Mouse (Mus musculus) embryonic fibroblast, embryonic 13.5 days (primary cell): Measurements from ENCODE around the gene Traf2. TPM values are rescaled to one million over a fixed set of nuclear protein-coding genes. Genes with fewer than 3 reads are reported as not detected.

Source experiments
- H3K27ac ChIP-seq: 2 replicates; pipeline ENCODE4 v1.5.1; 2012; ENCODE audit warnings: low read length, control low read depth, inconsistent platforms; ENCODE audit not compliant: insufficient read depth
- H3K4me1 ChIP-seq: 2 replicates; pipeline ENCODE4 v1.6.1; 2011; ENCODE audit warnings: low read length; ENCODE audit not compliant: control insufficient read depth, insufficient read depth
- H3K4me3 ChIP-seq: 2 replicates; pipeline ENCODE4 v1.5.1; 2011; ENCODE audit warnings: mild to moderate bottlenecking, control low read depth, low read length; ENCODE audit not compliant: insufficient read depth
- CTCF ChIP-seq: IDR thresholded peaks from 2 replicates; pipeline ENCODE4 v1.5.1; 2011; ENCODE audit warnings: mild to moderate bottlenecking, control low read depth, low read length, moderate library complexity, borderline replicate concordance; ENCODE audit not compliant: insufficient read depth
- POLR2A ChIP-seq: IDR thresholded peaks from 2 replicates; pipeline ENCODE4 v1.6.1; 2011; ENCODE audit warnings: low read depth, mild to moderate bottlenecking, control low read depth, low read length, moderate library complexity
- polyA plus RNA-seq: library from polyadenylated mRNA; stranded (reverse); fragments of >200 nt; gene quantifications from 2 replicates; pipeline ENCODE4 v1.2.4, GENCODE M21; 2011; ENCODE audit warnings: low read depth; ENCODE audit not compliant: missing spikeins, insufficient read length

Gene Traf2
- polyA plus RNA-seq, 1 experiment = 13.1 TPM

GRCm38 (mm10) chr2:25581901-25582301 is 35.2 kb upstream of the Traf2 start:
- no peaks in the 10 kb centered on the region for H3K4me1 ChIP-seq
- H3K27ac ChIP-seq = no peak overlapping the region
- no peak overlapping the region for H3K4me3 ChIP-seq
- TF ChIP-seq CTCF (no peak), POLR2A (no peak)

- Histone ChIP-seq H3K27ac (no peak within 1 kb of the TSS), H3K4me3 (no peak within 1 kb of the TSS), H3K4me1 (no peaks in the 10 kb centered on the region)
- TF ChIP-seq POLR2A (no peak), CTCF (peak; percentile 54; the same call in 1 of the 2 replicates)
Measured at GRCm38 (mm10) chr2:25581294-25581864, 34.6 kb upstream of the Traf2 start, which contains the start of gene Ajm1. Gene Ajm1 (minus strand): TSS chr2:25581757.

- H3K4me3 ChIP-seq = no peak overlapping the region
- TF ChIP-seq POLR2A (no peak), CTCF (no peak)
Measured at GRCm38 (mm10) chr2:25580621-25581101, 33.9 kb upstream of the Traf2 start.

GRCm38 (mm10) chr2:25579737-25580460 is 33.2 kb upstream of the Traf2 start:
- no peak for TF ChIP-seq POLR2A
- TF ChIP-seq CTCF = peak; percentile 59; the same call in 1 of the 2 replicates
- Histone ChIP-seq H3K4me3 (no peak overlapping the region), H3K27ac (no peak overlapping the region), H3K4me1 (peaks cover 6% of the 10 kb centered on the region; the same call in 1 of the 2 replicates)

More at GRCm38 (mm10) chr2:25580621-25581101, 33.9 kb upstream of the Traf2 start:
- H3K27ac ChIP-seq = no peak overlapping the region
- peaks cover 3% of the 10 kb centered on the region; the same call in 1 of the 2 replicates for H3K4me1 ChIP-seq

GRCm38 (mm10) chr2:25578796-25579736 is 32.3 kb upstream of the Traf2 start:
- H3K27ac ChIP-seq = no peak overlapping the region
- H3K4me1 ChIP-seq = peaks cover 6% of the 10 kb centered on the region; the same call in 1 of the 2 replicates
- TF ChIP-seq POLR2A (no peak), CTCF (no peak)
- H3K4me3 ChIP-seq = no peak overlapping the region

- Histone ChIP-seq H3K4me3 (no peak overlapping the region), H3K27ac (no peak overlapping the region), H3K4me1 (peaks cover 6% of the 10 kb centered on the region; the same call in 1 of the 2 replicates)
- TF ChIP-seq POLR2A (no peak), CTCF (0 out of 2 replicates have a peak, but pooled peaks have one; percentile 10)
Measured at GRCm38 (mm10) chr2:25577951-25578795, 31.4 kb upstream of the Traf2 start.

GRCm38 (mm10) chr2:25576965-25577891 is 30.5 kb upstream of the Traf2 start:
- TF ChIP-seq POLR2A (no peak), CTCF (no peak)
- no peak overlapping the region for H3K4me3 ChIP-seq
- peaks cover 6% of the 10 kb centered on the region; the same call in 1 of the 2 replicates for H3K4me1 ChIP-seq
- H3K27ac ChIP-seq = no peak overlapping the region
